Mouse (Mus musculus) kidney, postnatal 10 days (tissue): ENCODE measurements at regions not wholly inside any gene's neighbourhood (a gene's known extent, or its start where the extent isn't known, plus 50 kb on each side); places are given as distances from the start of the nearest gene placed in this dataset.

Experiments
- DNase-seq: peaks from one replicate; pipeline ENCODE4 v3.0.0; 2021; ENCODE audit warnings: mixed read lengths

DNA sequence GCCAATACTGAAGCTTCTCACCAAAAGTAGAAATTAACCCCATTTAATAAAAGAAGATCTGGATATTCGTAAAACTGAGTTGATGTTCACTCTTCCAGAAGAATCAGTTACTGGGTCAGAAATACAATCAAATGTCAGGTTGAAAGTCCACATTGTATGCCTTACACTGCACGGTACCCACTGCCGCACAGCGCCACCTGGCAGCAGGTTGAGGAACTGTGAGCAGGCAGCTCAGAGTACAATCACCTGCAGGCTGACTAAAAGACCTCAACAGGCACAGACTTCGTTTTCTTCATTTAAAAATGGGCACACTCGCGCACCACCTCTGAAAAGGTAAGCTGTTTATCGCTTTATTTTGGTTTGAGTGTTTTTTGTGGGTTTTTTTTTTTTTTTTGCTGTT, 341.8 kb upstream of the Mms22l start:
- DNase-seq, result peak; percentile 71

GRCm38 (mm10) chr4:24173750-24174149, 322.5 kb upstream of the Mms22l start:
- DNase-seq, result no peak

GRCm38 (mm10) chr4:24213262-24214036, 282.8 kb upstream of the Mms22l start:
- no peak for DNase-seq

- DNase-seq, result no peak
Measured at GRCm38 (mm10) chr4:24214037-24214362, 282.3 kb upstream of the Mms22l start.

GRCm38 (mm10) chr4:24218383-24218934, 277.8 kb upstream of the Mms22l start:
- DNase-seq, result no peak

DNA sequence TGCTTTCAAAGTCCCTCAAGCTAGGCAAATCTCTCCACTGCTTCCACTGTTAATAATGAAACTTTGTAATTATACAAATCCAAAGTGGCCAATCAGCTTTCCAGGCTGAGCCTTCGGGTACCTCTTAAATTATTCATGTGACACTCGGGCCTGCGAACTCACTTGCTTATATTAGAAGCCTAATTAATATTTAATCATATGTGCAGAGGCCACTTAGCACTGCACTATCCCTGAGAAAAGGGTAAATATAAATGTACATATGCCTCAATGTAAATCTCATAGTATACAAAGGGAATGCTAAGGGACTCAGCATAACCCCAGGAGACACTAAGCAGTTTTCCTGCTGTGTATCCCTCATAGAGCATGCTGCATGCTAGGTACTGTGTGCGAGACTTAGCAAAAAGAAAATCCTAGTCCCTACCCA, 277.2 kb upstream of the Mms22l start:
- DNase-seq, result no peak

DNA sequence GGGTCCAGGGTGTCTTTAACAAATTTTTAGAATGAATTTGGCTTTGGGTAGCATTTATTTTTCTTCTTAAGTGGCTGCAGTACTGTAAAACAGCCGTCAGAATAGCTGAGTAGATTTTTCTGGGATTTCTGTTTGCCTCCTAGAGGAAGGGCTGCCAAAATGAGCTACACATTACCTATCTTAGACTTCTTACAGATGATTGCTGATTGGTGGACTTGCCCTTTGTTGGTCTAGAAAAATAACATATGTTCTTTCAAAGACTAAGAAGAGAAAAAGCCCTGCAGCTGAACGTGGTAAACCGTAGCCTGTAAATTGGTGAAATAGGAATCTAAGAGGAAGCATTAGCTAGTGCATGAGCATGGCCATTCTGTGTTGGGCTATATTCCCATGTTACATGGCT, 276.7 kb upstream of the Mms22l start:
- DNase-seq, result no peak

- no peak for DNase-seq
Measured at GRCm38 (mm10) chr4:24245124-24245523, 251.1 kb upstream of the Mms22l start.

- DNase-seq, result no peak
Measured at GRCm38 (mm10) chr4:24248142-24249054, 247.9 kb upstream of the Mms22l start.

GRCm38 (mm10) chr4:24249243-24249970, 246.8 kb upstream of the Mms22l start:
- DNase-seq, result peak; percentile 46

GRCm38 (mm10) chr4:24278154-24278553, 218.1 kb upstream of the Mms22l start:
- no peak for DNase-seq
